Mouse (Mus musculus) T-cell, adult 2 months (primary cell): ENCODE measurements around the gene Arhgap32.

Experiments used
- DNase-seq: peaks from one replicate; pipeline ENCODE4 v3.0.0; 2022; ENCODE audit warnings: low spot score

The Arhgap32 gene

GRCm38 (mm10) chr9:32257365-32257764 lies 141.4 kb downstream of the Arhgap32 start:
- no peak for DNase-seq

DNA sequence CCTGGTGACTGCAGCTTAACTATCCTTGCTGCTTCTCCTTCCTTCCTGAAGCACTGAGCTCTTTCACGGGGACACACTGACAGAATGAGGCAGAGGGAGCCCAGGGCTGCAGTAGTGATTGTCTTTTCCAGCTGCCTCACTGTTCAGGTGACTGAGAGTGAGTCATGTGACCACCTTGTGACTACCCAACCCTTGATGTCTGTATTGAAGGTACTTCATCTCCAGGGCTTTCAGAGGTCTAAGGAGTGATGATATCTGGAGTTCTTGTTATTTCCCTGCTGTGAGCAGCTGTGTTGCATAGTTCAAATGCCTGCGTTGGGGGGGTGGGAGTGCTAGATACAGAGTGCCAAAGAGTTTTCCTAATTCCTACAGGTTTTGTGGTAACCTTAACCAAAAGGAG lies 141.9 kb downstream of the Arhgap32 start:
- DNase-seq, result no peak

GRCm38 (mm10) chr9:32271896-32272444 lies 156.0 kb downstream of the Arhgap32 start:
- DNase-seq, result peak; percentile 36

- no peak for DNase-seq
Observed at GRCm38 (mm10) chr9:32278052-32278451, 162.1 kb downstream of the Arhgap32 start.

DNA sequence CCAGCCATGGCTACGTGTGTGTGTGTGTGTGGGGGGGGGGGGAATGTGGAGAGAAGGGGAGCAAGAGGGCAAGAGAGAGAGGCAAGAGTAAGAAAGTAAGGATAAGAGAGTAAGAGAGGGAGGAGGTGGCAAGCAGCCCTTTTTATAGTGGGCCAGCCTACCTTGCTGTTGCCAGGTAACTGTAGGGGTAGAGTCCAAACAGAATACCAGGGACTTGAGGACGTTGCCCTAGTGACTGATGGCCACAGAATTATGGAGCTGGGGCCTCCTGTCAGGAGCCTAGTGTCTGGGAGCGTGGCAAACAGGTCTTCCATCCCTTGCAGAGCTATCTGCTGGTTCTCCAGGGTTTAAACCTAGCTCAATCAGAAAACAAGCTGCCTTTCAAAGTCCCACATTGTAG lies 163.9 kb downstream of the Arhgap32 start:
- no peak for DNase-seq

DNA sequence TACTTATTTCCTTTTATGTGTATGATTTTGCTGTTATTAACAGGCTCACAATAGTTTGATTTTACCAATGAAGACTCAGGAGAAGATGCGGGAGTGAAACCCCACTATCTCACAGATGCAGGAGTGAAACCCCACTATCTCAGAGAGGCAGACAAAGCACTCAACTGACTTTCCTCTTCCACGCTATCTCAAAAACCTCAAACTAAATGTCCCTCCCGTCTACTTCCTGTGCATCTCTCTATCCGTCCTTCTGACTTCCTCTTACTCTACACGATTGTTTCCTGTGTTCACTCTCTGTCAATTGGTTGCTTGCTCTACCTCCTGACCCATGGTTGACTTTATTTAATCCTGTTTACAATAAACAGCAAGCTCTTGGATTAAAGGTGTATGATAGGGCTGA lies 164.5 kb downstream of the Arhgap32 start:
- no peak for DNase-seq

DNA sequence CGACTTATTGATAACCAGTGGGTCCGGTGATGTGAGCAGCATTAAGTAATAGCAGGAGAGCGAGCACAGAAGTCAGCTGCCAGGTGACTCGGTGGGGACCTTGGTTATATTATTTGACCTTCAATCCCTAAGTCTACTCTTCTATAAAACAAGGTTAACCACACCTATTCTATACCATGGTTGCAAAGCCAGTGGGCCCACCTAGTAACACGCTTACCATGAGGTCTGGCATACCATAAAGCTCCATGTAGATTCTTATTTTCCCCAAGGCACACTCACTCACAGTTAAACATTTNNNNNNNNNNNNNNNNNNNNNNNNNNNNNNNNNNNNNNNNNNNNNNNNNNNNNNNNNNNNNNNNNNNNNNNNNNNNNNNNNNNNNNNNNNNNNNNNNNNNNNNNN lies 167.7 kb downstream of the Arhgap32 start:
- DNase-seq, result no peak

- DNase-seq, result no peak
Observed at GRCm38 (mm10) chr9:32291618-32292017, 175.7 kb downstream of the Arhgap32 start.

DNA sequence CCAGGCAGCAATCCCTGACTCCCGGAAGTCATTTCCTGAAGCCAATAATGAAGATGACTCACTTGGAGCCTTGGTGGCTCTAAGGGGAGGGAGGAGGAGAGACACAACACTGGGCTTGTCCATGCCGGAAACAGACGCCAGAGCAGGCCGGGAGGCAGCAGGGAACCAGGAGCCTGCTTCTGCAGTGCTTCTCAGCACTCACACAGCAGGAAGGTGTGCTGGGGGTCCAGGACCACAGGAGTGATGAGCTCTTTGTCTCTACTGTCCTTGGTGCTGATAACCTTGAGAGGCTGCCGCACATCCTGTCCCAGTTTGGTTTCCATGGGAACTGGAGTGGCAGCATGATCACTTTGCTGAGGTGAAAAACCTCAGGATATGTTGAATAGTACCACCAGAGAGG lies 176.8 kb downstream of the Arhgap32 start:
- no peak for DNase-seq

- DNase-seq, result no peak
Observed at GRCm38 (mm10) chr9:32295061-32295800, 179.3 kb downstream of the Arhgap32 start.

GRCm38 (mm10) chr9:32302501-32303150 lies 186.7 kb downstream of the Arhgap32 start:
- no peak for DNase-seq

DNA sequence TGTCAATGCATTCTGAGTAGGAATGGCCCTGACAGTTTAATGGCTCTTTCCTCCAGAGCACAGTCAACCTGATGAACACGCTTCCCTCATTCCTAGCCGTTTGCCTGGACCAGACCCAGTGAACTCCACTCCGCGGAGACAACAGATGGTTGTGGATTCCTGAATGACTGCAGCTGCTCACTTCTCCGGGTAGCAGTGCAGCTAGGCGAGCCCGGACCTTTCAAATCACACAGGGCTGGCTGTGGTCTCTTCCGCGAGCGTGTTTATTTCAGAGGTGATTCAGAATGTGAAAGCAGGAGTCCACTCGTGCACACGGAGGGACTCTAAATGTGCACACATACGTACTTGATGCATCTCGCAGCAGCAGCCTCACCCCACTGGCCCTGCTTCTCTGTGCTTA lies 195.8 kb downstream of the Arhgap32 start:
- DNase-seq, result no peak

DNA sequence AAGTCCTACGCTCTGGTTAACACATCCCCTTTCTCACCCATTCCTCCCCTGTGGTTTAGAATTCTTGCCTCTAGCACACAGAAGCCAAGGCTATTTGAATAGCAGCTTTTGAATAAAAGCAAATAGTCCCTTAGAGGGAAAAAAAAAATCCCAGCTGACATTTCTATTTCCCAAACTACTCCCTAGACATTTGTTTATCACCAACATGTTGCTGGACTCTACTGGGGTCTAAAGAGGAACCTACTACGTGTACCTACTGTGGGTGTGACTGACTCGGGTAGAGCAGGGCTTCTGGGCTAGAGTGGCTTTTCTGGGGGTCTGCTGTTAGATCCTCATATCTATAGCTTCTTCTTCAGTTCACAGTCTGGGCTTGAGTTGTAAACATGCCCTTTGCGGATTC lies 196.3 kb downstream of the Arhgap32 start:
- no peak for DNase-seq

- DNase-seq, result no peak
Observed at GRCm38 (mm10) chr9:32314071-32314470, 198.1 kb downstream of the Arhgap32 start.

GRCm38 (mm10) chr9:32315999-32316398 lies 200.1 kb downstream of the Arhgap32 start:
- no peak for DNase-seq
